Mouse (Mus musculus) gastrocnemius, adult 18-20 months (tissue): ENCODE data around the gene Cfap43. TPM values are rescaled to one million over a fixed set of nuclear protein-coding genes. Genes with fewer than 3 reads are reported as not detected.

Experiments used
- DNase-seq: peaks from one replicate; pipeline ENCODE4 v3.0.0; 2021; ENCODE audit warnings: low spot score
- long read RNA-seq, 2 experiments: library from polyadenylated mRNA; stranded (forward); transcript quantifications; one replicate each; pipeline ENCODE4 v2.0.0; 2021
- total RNA-seq, 2 experiments: library from RNA; stranded (reverse); gene quantifications; 2 replicates each; pipeline ENCODE4 v1.2.3; 2021

The Cfap43 gene
- total RNA-seq = not detected
- long read RNA-seq, experiment 1 = 0 reads
- long read RNA-seq, experiment 2, partial matches to known transcripts = 0 of 1 reads
- long read RNA-seq, experiment 2, other reads (novel, unspliced or antisense) = 1 of 1 reads

GRCm38 (mm10) chr19:47919126-47919965 is at the start of gene Cfap43, which contains the start of gene Itprip:
Gene Cfap43 (minus strand): TSS chr19:47919287.
Gene Itprip (minus strand): TSS chr19:47919299.
- DNase-seq = peak; percentile 78

GRCm38 (mm10) chr19:47958181-47958580 is 39.1 kb upstream of the Cfap43 start:
- DNase-seq = no peak

GRCm38 (mm10) chr19:47953169-47953568 is 34.1 kb upstream of the Cfap43 start:
- no peak for DNase-seq

GRCm38 (mm10) chr19:47950946-47951345 is 31.9 kb upstream of the Cfap43 start:
- no peak for DNase-seq

- no peak for DNase-seq
These were observed 27.9 kb upstream of the Cfap43 start for GRCm38 (mm10) chr19:47946821-47947465.

- no peak for DNase-seq
These were observed 20.3 kb upstream of the Cfap43 start for GRCm38 (mm10) chr19:47939361-47939760.

- DNase-seq = no peak
These were observed 18.6 kb upstream of the Cfap43 start, which contains the start of gene Cfap58 for GRCm38 (mm10) chr19:47937443-47938406. Gene Cfap58 (plus strand): TSS chr19:47937675.

- DNase-seq = no peak
These were observed 17.9 kb upstream of the Cfap43 start for GRCm38 (mm10) chr19:47936938-47937337.

- no peak for DNase-seq
These were observed 17.4 kb upstream of the Cfap43 start for GRCm38 (mm10) chr19:47936490-47936889.

- DNase-seq = no peak
These were observed 16.4 kb upstream of the Cfap43 start for GRCm38 (mm10) chr19:47935530-47935929.

GRCm38 (mm10) chr19:47934636-47935238 is 15.7 kb upstream of the Cfap43 start:
- no peak for DNase-seq

GRCm38 (mm10) chr19:47934146-47934545 is 15.1 kb upstream of the Cfap43 start:
- no peak for DNase-seq

GRCm38 (mm10) chr19:47931982-47932638 is 13.0 kb upstream of the Cfap43 start:
- peak; percentile 19 for DNase-seq

- no peak for DNase-seq
These were observed 10.0 kb upstream of the Cfap43 start for GRCm38 (mm10) chr19:47929043-47929442.

GRCm38 (mm10) chr19:47927032-47927431 is 7.9 kb upstream of the Cfap43 start:
- DNase-seq = no peak

- no peak for DNase-seq
These were observed 6.7 kb upstream of the Cfap43 start for GRCm38 (mm10) chr19:47925819-47926218.

GRCm38 (mm10) chr19:47919966-47920375 is 884 bp upstream of the Cfap43 start:
- no peak for DNase-seq

- no peak for DNase-seq
These were observed 509 bp downstream of the Cfap43 start for GRCm38 (mm10) chr19:47918455-47919101.

GRCm38 (mm10) chr19:47918016-47918415 is 1.1 kb downstream of the Cfap43 start:
- DNase-seq = no peak

- DNase-seq = no peak
These were observed 1.7 kb downstream of the Cfap43 start for GRCm38 (mm10) chr19:47917396-47917795.
